Mouse (Mus musculus): ENCODE results near the gene Vwa8. TPM values are rescaled to one million over a fixed set of nuclear protein-coding genes. Genes with fewer than 3 reads are reported as not detected.

Gene Vwa8
- total and polyA plus RNA-seq, 3 experiments: 4.5 to 35.4 (median 18.5) TPM

GRCm38 (mm10) chr14:79185018-79185685, 336.3 kb downstream of the Vwa8 start:
- ATAC-seq (ENCODE audit: extremely low read depth, insufficient number of reproducible peaks, low FRiP score, poor library complexity, severe bottlenecking): no peak
- DNase-seq (ENCODE audit: low spot score): no peak
- TF ChIP-seq POLR2AphosphoS5 (IDR thresholded peaks at IDR 0.05; ENCODE audit: insufficient replicate concordance, low read depth, low read length): no peak
- TF ChIP-seq GATA2 (IDR thresholded peaks at IDR 0.05; ENCODE audit: borderline replicate concordance, low read depth, low read length): no peak
- TF ChIP-seq TAL1 (conservative IDR thresholded peaks at IDR 0.05; ENCODE audit: low read depth, low read length): no peak
- no peak for TF ChIP-seq CTCF (IDR thresholded peaks at IDR 0.05; ENCODE audit: low read depth, low read length)

DNA sequence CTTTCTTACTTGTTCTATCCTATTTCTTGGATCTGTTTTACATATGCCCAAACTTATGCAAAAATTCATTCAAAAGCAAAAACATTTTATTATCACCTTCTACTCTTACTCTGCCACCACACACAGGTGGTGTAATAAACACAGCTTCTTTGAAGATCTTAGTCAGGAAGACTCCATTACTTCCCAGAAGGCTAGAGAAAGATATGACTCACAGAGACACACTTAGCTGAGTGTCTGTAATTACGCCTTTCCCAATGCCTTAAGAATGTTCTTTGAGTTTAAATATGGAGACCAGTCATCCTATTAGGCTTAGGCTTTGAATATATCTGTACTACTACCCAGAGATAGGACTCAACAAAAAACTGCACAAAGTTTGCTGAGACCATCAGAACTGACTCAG, 338.1 kb downstream of the Vwa8 start:
- no peak for TF ChIP-seq GATA1 (IDR thresholded peaks at IDR 0.05; ENCODE audit: borderline replicate concordance, low read length)
- no peak for TF ChIP-seq GATA2 (IDR thresholded peaks at IDR 0.05; ENCODE audit: borderline replicate concordance, low read depth, low read length)
- TF ChIP-seq CTCF (IDR thresholded peaks at IDR 0.05; ENCODE audit: low read depth, low read length): no peak
- TF ChIP-seq TAL1 (conservative IDR thresholded peaks at IDR 0.05; ENCODE audit: low read depth, low read length): no peak
- no peak for TF ChIP-seq POLR2AphosphoS5 (IDR thresholded peaks at IDR 0.05; ENCODE audit: insufficient replicate concordance, low read depth, low read length)
- DNase-seq (ENCODE audit: low spot score) (no peak), ATAC-seq (ENCODE audit: extremely low read depth, insufficient number of reproducible peaks, low FRiP score, poor library complexity, severe bottlenecking) (no peak)
- Histone ChIP-seq H3K27me3 (ENCODE audit: insufficient read depth, low read length) (no peaks in the 10 kb centered on the region), H3K9me3 (replicated peaks) (no peaks in the 10 kb centered on the region), H3K36me3 (replicated peaks) (peaks cover 28% of the 10 kb centered on the region), H3K4me1 (ENCODE audit: insufficient read depth, low read depth, low read length) (no peaks in the 10 kb centered on the region), H3K4me3 (ENCODE audit: low read depth, low read length) (no peak overlapping the region)

More at GRCm38 (mm10) chr14:79185018-79185685, 336.3 kb downstream of the Vwa8 start:
- Histone ChIP-seq H3K36me3 (replicated peaks) (peaks cover 39% of the 10 kb centered on the region), H3K9me3 (replicated peaks) (no peaks in the 10 kb centered on the region), H3K27me3 (ENCODE audit: insufficient read depth, low read length) (no peaks in the 10 kb centered on the region), H3K4me3 (ENCODE audit: low read depth, low read length) (no peak overlapping the region), H3K4me1 (ENCODE audit: insufficient read depth, low read depth, low read length) (no peaks in the 10 kb centered on the region)

DNA sequence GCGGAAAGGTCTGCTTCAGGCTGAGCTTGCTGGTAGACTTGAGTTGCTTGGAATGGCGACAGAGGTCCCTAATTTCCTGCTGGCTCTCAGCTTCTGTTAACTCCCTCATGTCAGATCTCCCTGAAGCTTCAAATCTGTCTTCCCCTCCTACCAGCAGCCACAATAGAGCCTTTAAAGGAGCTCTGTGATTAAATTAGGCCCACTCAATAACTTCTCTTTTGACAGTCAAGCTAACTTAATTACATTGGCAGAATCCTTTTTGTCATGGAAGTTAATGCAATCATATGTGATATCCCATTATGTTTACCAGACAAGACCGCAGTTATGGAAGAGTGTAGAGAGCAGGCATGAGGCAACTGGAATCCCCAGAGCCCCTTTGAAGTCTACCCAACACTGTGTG, 347.9 kb downstream of the Vwa8 start:
- Histone ChIP-seq H3K4me1 (ENCODE audit: insufficient read depth, low read depth, low read length) (no peaks in the 10 kb centered on the region), H3K36me3 (replicated peaks) (peaks cover 13% of the 10 kb centered on the region), H3K4me3 (ENCODE audit: low read depth, low read length) (no peak overlapping the region), H3K9me3 (replicated peaks) (no peaks in the 10 kb centered on the region), H3K27me3 (ENCODE audit: insufficient read depth, low read length) (no peaks in the 10 kb centered on the region)
- TF ChIP-seq GATA1 (IDR thresholded peaks at IDR 0.05; ENCODE audit: borderline replicate concordance, low read length) (no peak), TAL1 (conservative IDR thresholded peaks at IDR 0.05; ENCODE audit: low read depth, low read length) (no peak), GATA2 (IDR thresholded peaks at IDR 0.05; ENCODE audit: borderline replicate concordance, low read depth, low read length) (no peak), CTCF (IDR thresholded peaks at IDR 0.05; ENCODE audit: low read depth, low read length) (no peak), POLR2AphosphoS5 (IDR thresholded peaks at IDR 0.05; ENCODE audit: insufficient replicate concordance, low read depth, low read length) (no peak)
- DNase-seq (ENCODE audit: low spot score): no peak
- ATAC-seq (ENCODE audit: extremely low read depth, insufficient number of reproducible peaks, low FRiP score, poor library complexity, severe bottlenecking): no peak

- H3K4me1 ChIP-seq (ENCODE audit: insufficient read depth, low read depth, low read length): no peaks in the 10 kb centered on the region
- TF ChIP-seq GATA2 (IDR thresholded peaks at IDR 0.05; ENCODE audit: borderline replicate concordance, low read depth, low read length): no peak
- no peak for TF ChIP-seq GATA1 (IDR thresholded peaks at IDR 0.05; ENCODE audit: borderline replicate concordance, low read length)
- no peak for TF ChIP-seq POLR2AphosphoS5 (IDR thresholded peaks at IDR 0.05; ENCODE audit: insufficient replicate concordance, low read depth, low read length)
- no peak for TF ChIP-seq CTCF (IDR thresholded peaks at IDR 0.05; ENCODE audit: low read depth, low read length)
- no peak for TF ChIP-seq TAL1 (conservative IDR thresholded peaks at IDR 0.05; ENCODE audit: low read depth, low read length)
- no peaks in the 10 kb centered on the region for H3K27me3 ChIP-seq (ENCODE audit: insufficient read depth, low read length)
- peaks cover 13% of the 10 kb centered on the region for H3K36me3 ChIP-seq (replicated peaks)
- no peaks in the 10 kb centered on the region for H3K9me3 ChIP-seq (replicated peaks)
- ATAC-seq (ENCODE audit: extremely low read depth, insufficient number of reproducible peaks, low FRiP score, poor library complexity, severe bottlenecking): no peak
- no peak for DNase-seq (ENCODE audit: low spot score)
- H3K4me3 ChIP-seq (ENCODE audit: low read depth, low read length): no peak overlapping the region
Measured at GRCm38 (mm10) chr14:79198066-79198465, 349.2 kb downstream of the Vwa8 start.

DNA sequence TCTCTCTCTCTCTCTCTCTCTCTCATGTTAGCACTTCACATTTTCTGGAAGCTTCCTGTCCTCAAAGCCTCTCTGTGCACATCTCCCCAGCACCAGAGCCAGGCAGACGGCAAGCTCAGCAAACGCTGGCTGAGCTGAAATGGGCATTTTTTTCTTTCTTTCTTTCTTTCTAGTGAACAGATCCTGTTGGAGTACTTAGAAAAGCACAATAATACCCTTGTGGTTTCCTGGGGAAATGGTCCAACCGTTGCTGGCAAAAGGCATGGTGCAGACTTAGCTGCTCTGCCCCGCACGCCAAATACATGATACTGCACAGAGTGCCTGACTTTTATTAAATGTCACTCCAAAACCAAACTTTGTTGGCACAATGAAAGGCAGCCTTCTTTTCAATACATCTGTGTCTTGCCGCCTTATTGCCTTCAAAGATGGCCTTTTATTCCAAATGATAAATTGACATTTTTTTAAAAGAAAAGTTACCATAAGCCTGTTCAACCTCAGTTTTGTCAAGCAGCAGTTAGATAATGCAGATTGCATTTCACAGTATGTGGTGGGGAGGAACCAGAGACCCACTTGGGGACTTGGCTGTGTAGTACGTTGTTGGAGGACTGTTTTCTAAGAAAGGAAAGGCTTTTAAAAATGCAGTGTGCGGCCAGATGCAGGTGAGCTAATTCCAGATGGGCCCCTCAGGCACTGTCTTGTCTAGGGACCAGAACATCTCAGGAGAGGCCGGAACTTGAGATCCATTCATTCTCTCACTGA, 351.5 kb downstream of the Vwa8 start:
- Histone ChIP-seq H3K36me3 (replicated peaks) (peaks cover 13% of the 10 kb centered on the region), H3K4me1 (ENCODE audit: insufficient read depth, low read depth, low read length) (no peaks in the 10 kb centered on the region), H3K27me3 (ENCODE audit: insufficient read depth, low read length) (no peaks in the 10 kb centered on the region), H3K4me3 (ENCODE audit: low read depth, low read length) (no peak overlapping the region), H3K9me3 (replicated peaks) (no peaks in the 10 kb centered on the region)
- no peak for TF ChIP-seq CTCF (IDR thresholded peaks at IDR 0.05; ENCODE audit: low read depth, low read length)
- TF ChIP-seq GATA1 (IDR thresholded peaks at IDR 0.05; ENCODE audit: borderline replicate concordance, low read length): no peak
- no peak for TF ChIP-seq POLR2AphosphoS5 (IDR thresholded peaks at IDR 0.05; ENCODE audit: insufficient replicate concordance, low read depth, low read length)
- TF ChIP-seq TAL1 (conservative IDR thresholded peaks at IDR 0.05; ENCODE audit: low read depth, low read length): no peak
- TF ChIP-seq GATA2 (IDR thresholded peaks at IDR 0.05; ENCODE audit: borderline replicate concordance, low read depth, low read length): no peak
- ATAC-seq (ENCODE audit: extremely low read depth, insufficient number of reproducible peaks, low FRiP score, poor library complexity, severe bottlenecking): no peak
- DNase-seq (ENCODE audit: low spot score): no peak

DNA sequence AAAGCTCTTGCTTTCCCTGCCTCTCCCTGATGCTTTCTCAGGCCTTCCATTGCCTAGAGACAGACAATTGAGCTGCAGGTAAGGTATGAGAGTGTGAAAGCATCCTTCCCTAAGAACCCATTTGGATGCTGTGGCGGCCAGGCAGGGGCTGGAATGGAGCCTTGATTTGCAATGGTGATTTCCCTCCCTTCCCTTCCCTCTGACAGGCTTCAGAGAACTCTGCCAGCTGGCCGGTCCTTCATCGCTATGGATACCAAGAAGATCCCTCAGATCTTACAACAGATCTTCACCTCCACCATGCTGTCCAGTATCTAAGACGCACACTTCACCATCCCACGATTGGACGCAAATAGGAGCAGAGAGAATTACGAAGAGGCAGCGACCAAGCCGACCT, 352.0 kb downstream of the Vwa8 start:
- no peaks in the 10 kb centered on the region for H3K27me3 ChIP-seq (ENCODE audit: insufficient read depth, low read length)
- no peaks in the 10 kb centered on the region for H3K9me3 ChIP-seq (replicated peaks)
- ATAC-seq (ENCODE audit: extremely low read depth, insufficient number of reproducible peaks, low FRiP score, poor library complexity, severe bottlenecking) (no peak), DNase-seq (ENCODE audit: low spot score) (no peak)
- H3K4me1 ChIP-seq (ENCODE audit: insufficient read depth, low read depth, low read length): no peaks in the 10 kb centered on the region
- TF ChIP-seq TAL1 (conservative IDR thresholded peaks at IDR 0.05; ENCODE audit: low read depth, low read length) (no peak), GATA2 (IDR thresholded peaks at IDR 0.05; ENCODE audit: borderline replicate concordance, low read depth, low read length) (no peak), GATA1 (IDR thresholded peaks at IDR 0.05; ENCODE audit: borderline replicate concordance, low read length) (no peak), CTCF (IDR thresholded peaks at IDR 0.05; ENCODE audit: low read depth, low read length) (no peak), POLR2AphosphoS5 (IDR thresholded peaks at IDR 0.05; ENCODE audit: insufficient replicate concordance, low read depth, low read length) (no peak)
- peaks cover 13% of the 10 kb centered on the region for H3K36me3 ChIP-seq (replicated peaks)
- no peak overlapping the region for H3K4me3 ChIP-seq (ENCODE audit: low read depth, low read length)
